Mouse (Mus musculus): ENCODE data around the gene Atp9a. TPM values are rescaled to one million over a fixed set of nuclear protein-coding genes. Genes with fewer than 3 reads are reported as not detected.

Gene Atp9a
- 11.4 and 12.5 TPM in 2 replicates for polyA plus RNA-seq (2015; fragmentation: Nextera tagmentation; extraction: Ambion mirVana)

- peak within 1 kb of the TSS; percentile 87 for H3K9ac ChIP-seq (ENCODE audit: low read length)
- peak within 1 kb of the TSS; percentile 72 for H3K4me2 ChIP-seq (ENCODE audit: low read depth, low read length)
- ATAC-seq (replicated peaks; ENCODE audit: extremely low read depth, insufficient read depth, low FRiP score): peak; percentile 39; the same call in 1 of the 2 replicates
- 6% methylated on average over 32 of the region's 33 CpGs for WGBS
- H3K36me3 ChIP-seq (ENCODE audit: control insufficient read depth, insufficient read depth): no peaks in the 10 kb centered on the region
- no peaks in the 10 kb centered on the region for H3K27me3 ChIP-seq (ENCODE audit: control insufficient read depth, insufficient read depth, low read length)
- peak within 1 kb of the TSS; percentile 92 for H3K4me3 ChIP-seq (ENCODE audit: low read length)
- H3K9me3 ChIP-seq (replicated peaks; ENCODE audit: control insufficient read depth, low read length): peaks cover 4% of the 10 kb centered on the region; the same call in 1 of the 2 replicates
- H3K27ac ChIP-seq (ENCODE audit: low read length): peak within 1 kb of the TSS; percentile 61
- no peaks in the 10 kb centered on the region for H3K4me1 ChIP-seq (ENCODE audit: control insufficient read depth, insufficient read depth, low read length)
Measured at GRCm38 (mm10) chr2:168742059-168742627, at the start of gene Atp9a. Gene Atp9a (minus strand): TSS chr2:168742409.

- H3K9me3 ChIP-seq (replicated peaks; ENCODE audit: control insufficient read depth, low read length): no peaks in the 10 kb centered on the region
- ATAC-seq (replicated peaks; ENCODE audit: extremely low read depth, insufficient read depth, low FRiP score): no peak
- no peak overlapping the region for H3K4me3 ChIP-seq (ENCODE audit: low read length)
- no peak overlapping the region for H3K9ac ChIP-seq (ENCODE audit: low read length)
- no peaks in the 10 kb centered on the region for H3K36me3 ChIP-seq (ENCODE audit: control insufficient read depth, insufficient read depth)
- no peaks in the 10 kb centered on the region for H3K4me1 ChIP-seq (ENCODE audit: control insufficient read depth, insufficient read depth, low read length)
- no peaks in the 10 kb centered on the region for H3K27me3 ChIP-seq (ENCODE audit: control insufficient read depth, insufficient read depth, low read length)
- no peak overlapping the region for H3K4me2 ChIP-seq (ENCODE audit: low read depth, low read length)
- 67% methylated on average over 4 of the region's 4 CpGs for WGBS
- no peak overlapping the region for H3K27ac ChIP-seq (ENCODE audit: low read length)
Measured at GRCm38 (mm10) chr2:168791115-168791802, 49.0 kb upstream of the Atp9a start.

- no peak for ATAC-seq (replicated peaks; ENCODE audit: extremely low read depth, insufficient read depth, low FRiP score)
- Histone ChIP-seq H3K36me3 (ENCODE audit: control insufficient read depth, insufficient read depth) (no peaks in the 10 kb centered on the region), H3K4me1 (ENCODE audit: control insufficient read depth, insufficient read depth, low read length) (no peaks in the 10 kb centered on the region), H3K4me3 (ENCODE audit: low read length) (no peak overlapping the region), H3K9me3 (replicated peaks; ENCODE audit: control insufficient read depth, low read length) (no peaks in the 10 kb centered on the region), H3K9ac (ENCODE audit: low read length) (no peak overlapping the region), H3K27me3 (ENCODE audit: control insufficient read depth, insufficient read depth, low read length) (peaks cover 2% of the 10 kb centered on the region; the same call in 1 of the 2 replicates), H3K27ac (ENCODE audit: low read length) (no peak overlapping the region), H3K4me2 (ENCODE audit: low read depth, low read length) (no peak overlapping the region)
- WGBS: 91% methylated on average over 9 of the region's 9 CpGs
Measured at GRCm38 (mm10) chr2:168786174-168786573, 44.0 kb upstream of the Atp9a start.

DNA sequence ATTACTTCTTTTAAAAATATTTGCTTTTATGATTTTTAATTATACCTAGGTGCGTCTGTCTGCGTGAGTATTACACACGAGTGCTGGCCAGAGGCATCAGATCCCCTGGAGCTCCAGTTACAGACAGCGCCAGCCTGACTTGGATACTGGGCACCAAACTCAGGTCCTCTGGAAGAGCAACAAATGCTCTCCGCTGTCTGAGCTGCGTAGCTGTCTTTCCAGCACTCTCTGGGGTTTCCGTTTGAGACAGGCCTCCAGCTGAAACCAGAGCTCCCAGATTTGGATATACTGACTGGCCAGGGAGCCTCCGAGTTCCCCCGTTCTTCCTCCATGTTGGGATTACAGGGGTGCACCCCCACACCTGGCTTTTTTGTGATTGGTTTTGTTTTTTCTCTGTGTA lies 38.4 kb upstream of the Atp9a start:
- Histone ChIP-seq H3K9ac (ENCODE audit: low read length) (no peak overlapping the region), H3K27ac (ENCODE audit: low read length) (no peak overlapping the region), H3K27me3 (ENCODE audit: control insufficient read depth, insufficient read depth, low read length) (peaks cover 2% of the 10 kb centered on the region; the same call in 1 of the 2 replicates), H3K4me3 (ENCODE audit: low read length) (no peak overlapping the region), H3K36me3 (ENCODE audit: control insufficient read depth, insufficient read depth) (no peaks in the 10 kb centered on the region), H3K4me2 (ENCODE audit: low read depth, low read length) (no peak overlapping the region), H3K4me1 (ENCODE audit: control insufficient read depth, insufficient read depth, low read length) (no peaks in the 10 kb centered on the region), H3K9me3 (replicated peaks; ENCODE audit: control insufficient read depth, low read length) (no peaks in the 10 kb centered on the region)
- WGBS: 47% methylated on average over 9 of the region's 9 CpGs
- ATAC-seq (replicated peaks; ENCODE audit: extremely low read depth, insufficient read depth, low FRiP score): no peak

- no peak for ATAC-seq (replicated peaks; ENCODE audit: extremely low read depth, insufficient read depth, low FRiP score)
- 24% methylated on average over 9 of the region's 9 CpGs for WGBS
Measured at GRCm38 (mm10) chr2:168780024-168780423, 37.8 kb upstream of the Atp9a start.

DNA sequence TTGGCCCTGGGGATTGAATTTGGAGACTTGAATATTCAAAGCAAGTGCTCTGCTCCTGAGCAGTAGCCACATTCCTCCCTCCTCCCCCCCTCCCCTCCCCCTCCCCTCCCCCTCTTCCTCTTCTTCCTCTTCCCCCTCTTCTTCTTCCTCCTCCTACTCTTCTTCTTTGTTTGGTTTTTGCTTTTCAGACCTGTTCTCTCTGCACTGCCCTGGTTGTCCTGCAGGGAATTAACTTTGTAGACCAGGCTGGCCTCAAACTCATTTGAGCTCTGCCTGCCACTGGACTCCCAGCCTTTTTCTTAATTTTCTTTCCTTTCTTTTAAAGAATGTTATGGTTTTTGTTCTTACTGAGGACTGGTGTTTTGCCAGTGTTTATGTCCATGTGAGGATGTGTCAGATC lies 35.3 kb upstream of the Atp9a start:
- H3K27me3 ChIP-seq (ENCODE audit: control insufficient read depth, insufficient read depth, low read length): no peaks in the 10 kb centered on the region
- no peak overlapping the region for H3K9ac ChIP-seq (ENCODE audit: low read length)
- no peaks in the 10 kb centered on the region for H3K9me3 ChIP-seq (replicated peaks; ENCODE audit: control insufficient read depth, low read length)
- H3K4me1 ChIP-seq (ENCODE audit: control insufficient read depth, insufficient read depth, low read length): no peaks in the 10 kb centered on the region
- H3K4me3 ChIP-seq (ENCODE audit: low read length): no peak overlapping the region
- no peak for ATAC-seq (replicated peaks; ENCODE audit: extremely low read depth, insufficient read depth, low FRiP score)
- no peak overlapping the region for H3K27ac ChIP-seq (ENCODE audit: low read length)
- no peaks in the 10 kb centered on the region for H3K36me3 ChIP-seq (ENCODE audit: control insufficient read depth, insufficient read depth)
- no peak overlapping the region for H3K4me2 ChIP-seq (ENCODE audit: low read depth, low read length)

More at GRCm38 (mm10) chr2:168780024-168780423, 37.8 kb upstream of the Atp9a start:
- no peaks in the 10 kb centered on the region for H3K9me3 ChIP-seq (replicated peaks; ENCODE audit: control insufficient read depth, low read length)
- H3K36me3 ChIP-seq (ENCODE audit: control insufficient read depth, insufficient read depth): no peaks in the 10 kb centered on the region
- no peak overlapping the region for H3K9ac ChIP-seq (ENCODE audit: low read length)
- H3K4me1 ChIP-seq (ENCODE audit: control insufficient read depth, insufficient read depth, low read length): no peaks in the 10 kb centered on the region
- no peak overlapping the region for H3K4me2 ChIP-seq (ENCODE audit: low read depth, low read length)
- peaks cover 2% of the 10 kb centered on the region; the same call in 1 of the 2 replicates for H3K27me3 ChIP-seq (ENCODE audit: control insufficient read depth, insufficient read depth, low read length)
- H3K4me3 ChIP-seq (ENCODE audit: low read length): no peak overlapping the region
- no peak overlapping the region for H3K27ac ChIP-seq (ENCODE audit: low read length)

DNA sequence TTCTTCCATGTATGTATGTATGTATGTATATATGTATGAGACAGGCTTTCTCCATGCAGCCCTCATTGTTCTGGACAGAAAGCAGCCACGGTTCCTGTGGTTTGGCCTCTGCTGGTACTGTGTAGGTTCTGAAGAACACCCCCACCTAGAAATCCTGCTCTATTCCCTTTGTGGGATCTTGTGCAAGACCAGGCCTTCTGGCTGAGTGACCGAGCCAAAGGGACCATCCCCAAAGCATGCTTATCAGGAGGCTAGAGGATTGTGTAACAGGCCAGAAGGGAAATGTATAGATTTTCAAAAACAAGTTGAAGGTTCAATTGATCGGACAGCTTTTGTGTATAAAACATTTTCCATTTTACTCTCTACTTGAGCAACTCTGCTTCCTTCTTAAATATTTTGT lies 34.0 kb upstream of the Atp9a start:
- H3K9ac ChIP-seq (ENCODE audit: low read length): no peak overlapping the region
- no peaks in the 10 kb centered on the region for H3K9me3 ChIP-seq (replicated peaks; ENCODE audit: control insufficient read depth, low read length)
- H3K4me1 ChIP-seq (ENCODE audit: control insufficient read depth, insufficient read depth, low read length): no peaks in the 10 kb centered on the region
- H3K4me3 ChIP-seq (ENCODE audit: low read length): no peak overlapping the region
- ATAC-seq (replicated peaks; ENCODE audit: extremely low read depth, insufficient read depth, low FRiP score): no peak
- H3K27me3 ChIP-seq (ENCODE audit: control insufficient read depth, insufficient read depth, low read length): no peaks in the 10 kb centered on the region
- no peaks in the 10 kb centered on the region for H3K36me3 ChIP-seq (ENCODE audit: control insufficient read depth, insufficient read depth)
- no peak overlapping the region for H3K27ac ChIP-seq (ENCODE audit: low read length)
- WGBS: 70% methylated on average over 3 of the region's 3 CpGs
- H3K4me2 ChIP-seq (ENCODE audit: low read depth, low read length): no peak overlapping the region

GRCm38 (mm10) chr2:168769259-168769658 lies 27.1 kb upstream of the Atp9a start:
- ATAC-seq (replicated peaks; ENCODE audit: extremely low read depth, insufficient read depth, low FRiP score): no peak
- WGBS: 68% methylated on average over 8 of the region's 8 CpGs
- no peak overlapping the region for H3K4me2 ChIP-seq (ENCODE audit: low read depth, low read length)
- peaks cover 8% of the 10 kb centered on the region; the same call in 1 of the 2 replicates for H3K4me1 ChIP-seq (ENCODE audit: control insufficient read depth, insufficient read depth, low read length)
- no peak overlapping the region for H3K27ac ChIP-seq (ENCODE audit: low read length)
- no peaks in the 10 kb centered on the region for H3K9me3 ChIP-seq (replicated peaks; ENCODE audit: control insufficient read depth, low read length)
- H3K4me3 ChIP-seq (ENCODE audit: low read length): no peak overlapping the region
- peaks cover 45% of the 10 kb centered on the region for H3K27me3 ChIP-seq (ENCODE audit: control insufficient read depth, insufficient read depth, low read length)
- H3K36me3 ChIP-seq (ENCODE audit: control insufficient read depth, insufficient read depth): no peaks in the 10 kb centered on the region
- H3K9ac ChIP-seq (ENCODE audit: low read length): no peak overlapping the region

GRCm38 (mm10) chr2:168767582-168767981 lies 25.4 kb upstream of the Atp9a start, which contains the start of gene Sall4:
Gene Sall4 (minus strand): TSS chr2:168767943.
- Histone ChIP-seq H3K4me1 (ENCODE audit: control insufficient read depth, insufficient read depth, low read length) (peaks cover 8% of the 10 kb centered on the region; the same call in 1 of the 2 replicates), H3K27me3 (ENCODE audit: control insufficient read depth, insufficient read depth, low read length) (peaks cover 57% of the 10 kb centered on the region), H3K36me3 (ENCODE audit: control insufficient read depth, insufficient read depth) (no peaks in the 10 kb centered on the region), H3K4me2 (ENCODE audit: low read depth, low read length) (peak within 1 kb of the TSS; percentile 86), H3K4me3 (ENCODE audit: low read length) (peak within 1 kb of the TSS; percentile 64), H3K9me3 (replicated peaks; ENCODE audit: control insufficient read depth, low read length) (no peaks in the 10 kb centered on the region), H3K9ac (ENCODE audit: low read length) (peak within 1 kb of the TSS; percentile 76), H3K27ac (ENCODE audit: low read length) (peak within 1 kb of the TSS; percentile 77)
- 16% methylated on average over 10 of the region's 10 CpGs for WGBS
- ATAC-seq (replicated peaks; ENCODE audit: extremely low read depth, insufficient read depth, low FRiP score): no peak
